Comparison of ENCODE assay signal across 7 mouse cellular contexts in genomic region chr19:53945171-53946042, GRCm38 (mm10). TPM values are rescaled to one million over a fixed set of nuclear protein-coding genes. Genes with fewer than 3 reads are reported as not detected.
DNase-seq lines count a peak whose midpoint lies in the region; ATAC-seq and TF ChIP-seq lines count a peak whose summit lies in the region.

No protein-coding gene starts in this region.

- H3K4me3 ChIP-seq in gastrocnemius, adult 2 months = peak overlapping the region; percentile 97
- H3K4me3 ChIP-seq in hindbrain, embryonic 16.5 days (ENCODE audit: low read length) = peak overlapping the region; percentile 97
- H3K4me3 ChIP-seq in limb, embryonic 11.5 days (ENCODE audit: low read depth, low read length) = peak overlapping the region; percentile 85
- H3K4me3 ChIP-seq in midbrain, embryonic 15.5 days = peak overlapping the region; percentile 97

- peak overlapping the region; percentile 66 for H3K4me2 ChIP-seq in hindbrain, embryonic 16.5 days (ENCODE audit: low read length)
- H3K4me2 ChIP-seq in limb, embryonic 11.5 days (ENCODE audit: low read depth, severe bottlenecking) = peak overlapping the region; percentile 41
- H3K4me2 ChIP-seq in midbrain, embryonic 15.5 days = peak overlapping the region; percentile 61

- H3K27ac ChIP-seq in gastrocnemius, adult 2 months = peak overlapping the region; percentile 96
- peak overlapping the region; percentile 97 for H3K27ac ChIP-seq in hindbrain, embryonic 16.5 days (ENCODE audit: low read depth, low read length)
- peak overlapping the region; percentile 93 for H3K27ac ChIP-seq in limb, embryonic 11.5 days (replicated peaks; ENCODE audit: low read depth, low read length)
- peak overlapping the region; percentile 99 for H3K27ac ChIP-seq in midbrain, embryonic 15.5 days

- H3K36me3 ChIP-seq in hindbrain, embryonic 16.5 days (ENCODE audit: control insufficient read depth, insufficient read depth, low read length) = no peaks in the 10 kb centered on the region
- no peaks in the 10 kb centered on the region for H3K36me3 ChIP-seq in limb, embryonic 11.5 days (ENCODE audit: control insufficient read depth, insufficient read depth, low read length)
- H3K36me3 ChIP-seq in midbrain, embryonic 15.5 days (replicated peaks) = no peaks in the 10 kb centered on the region

- ATAC-seq in hindbrain, embryonic 16.5 days = peak; percentile 11
- ATAC-seq in limb, embryonic 11.5 days (ENCODE audit: insufficient number of reproducible peaks, low FRiP score, low TSS enrichment, low read depth) = peak; percentile 36
- ATAC-seq in midbrain, embryonic 15.5 days (replicated peaks) = peak; percentile 15

- no peaks in the 10 kb centered on the region for H3K27me3 ChIP-seq in hindbrain, embryonic 16.5 days (replicated peaks; ENCODE audit: control insufficient read depth, insufficient read depth, low read length)
- H3K27me3 ChIP-seq in limb, embryonic 11.5 days (ENCODE audit: control insufficient read depth, insufficient read depth, low read length) = no peaks in the 10 kb centered on the region
- no peaks in the 10 kb centered on the region for H3K27me3 ChIP-seq in midbrain, embryonic 15.5 days (replicated peaks)

- intact Hi-C loops in gastrocnemius, adult 2 months (cut with DNase I) = loop anchor here (5.0 kb wide), 1 partner anchor 47 kb away; no protein-coding TSS in a partner anchor

- 1% methylated on average over 28 of the region's 69 CpGs for WGBS in hindbrain, embryonic 16.5 days
- WGBS in limb, embryonic 11.5 days = under 1% methylated on average over 38 of the region's 69 CpGs
- WGBS in midbrain, embryonic 15.5 days = under 1% methylated on average over 47 of the region's 69 CpGs

- H3K9me3 ChIP-seq in hindbrain, embryonic 16.5 days (ENCODE audit: control insufficient read depth, low read length) = no peaks in the 10 kb centered on the region
- H3K9me3 ChIP-seq in limb, embryonic 11.5 days (ENCODE audit: control insufficient read depth, low read length) = no peaks in the 10 kb centered on the region
- no peaks in the 10 kb centered on the region for H3K9me3 ChIP-seq in midbrain, embryonic 15.5 days

- H3K4me1 ChIP-seq in hindbrain, embryonic 16.5 days (ENCODE audit: control insufficient read depth, insufficient read depth, low read depth, low read length) = peaks cover 8% of the 10 kb centered on the region
- H3K4me1 ChIP-seq in limb, embryonic 11.5 days (ENCODE audit: control insufficient read depth, insufficient read depth, low read length) = peaks cover 3% of the 10 kb centered on the region; the same call in 1 of the 2 replicates
- peaks cover 28% of the 10 kb centered on the region for H3K4me1 ChIP-seq in midbrain, embryonic 15.5 days

- H3K9ac ChIP-seq in hindbrain, embryonic 16.5 days (ENCODE audit: low read depth, low read length) = peak overlapping the region; percentile 97
- H3K9ac ChIP-seq in limb, embryonic 11.5 days (ENCODE audit: low read length) = peak overlapping the region; percentile 93
- peak overlapping the region; percentile 93 for H3K9ac ChIP-seq in midbrain, embryonic 15.5 days

- no peak for TF ChIP-seq CTCF in gastrocnemius, adult 2 months (IDR thresholded peaks at IDR 0.05)

- DNase-seq in ZHBTc4 (ENCODE audit: low read depth, low spot score) = peak; percentile 91
- DNase-seq in cerebellum, postnatal 25 days = peak; percentile 56 to 60
- peak; percentile 65 for DNase-seq in gastrocnemius, adult 2 months
- peak; percentile 80 for DNase-seq in limb, embryonic 11.5 days (ENCODE audit: low spot score)
- DNase-seq in spleen, postnatal 4 days (ENCODE audit: low spot score in 2 of 2) = peak; percentile 57 to 81

RNA-seq across cellular contexts. Expression of gene Bbip1, which starts 1.0 kb away (rescaled TPM):
- 10 to 100 TPM; 33.3 to 40.6 TPM for total RNA-seq in gastrocnemius, adult 2 months (2021)
- 134 and 142 TPM in 2 replicates for polyA plus RNA-seq in hindbrain, embryonic 16.5 days (2015; fragmentation: Nextera tagmentation; extraction: Ambion mirVana)
- polyA plus RNA-seq in limb, embryonic 11.5 days (2014; fragmentation: Nextera tagmentation; extraction: Ambion mirVana) = 98.0 and 100 TPM in 2 replicates
- 116 and 123 TPM in 2 replicates for polyA plus RNA-seq in midbrain, embryonic 15.5 days (2015; fragmentation: Nextera tagmentation; extraction: Ambion mirVana)

RNA-seq across cellular contexts. Expression of gene Shoc2, which starts 1.3 kb away (rescaled TPM):
- total RNA-seq in gastrocnemius, adult 2 months (2021) = 10 to 100 TPM; 24.0 to 28.3 TPM
- polyA plus RNA-seq in hindbrain, embryonic 16.5 days (2015; fragmentation: Nextera tagmentation; extraction: Ambion mirVana) = 55.4 and 67.7 TPM in 2 replicates
- polyA plus RNA-seq in limb, embryonic 11.5 days (2014; fragmentation: Nextera tagmentation; extraction: Ambion mirVana) = 52.3 and 60.8 TPM in 2 replicates
- polyA plus RNA-seq in midbrain, embryonic 15.5 days (2015; fragmentation: Nextera tagmentation; extraction: Ambion mirVana) = 56.9 and 60.6 TPM in 2 replicates

RNA-seq across cellular contexts. Expression of gene Pdcd4, which starts 53.4 kb away (rescaled TPM):
- 10 to 100 TPM; 14.8 to 16.8 TPM for total RNA-seq in gastrocnemius, adult 2 months (2021)
- polyA plus RNA-seq in hindbrain, embryonic 16.5 days (2015; fragmentation: Nextera tagmentation; extraction: Ambion mirVana) = 54.8 and 63.2 TPM in 2 replicates
- 75.5 and 80.7 TPM in 2 replicates for polyA plus RNA-seq in limb, embryonic 11.5 days (2014; fragmentation: Nextera tagmentation; extraction: Ambion mirVana)
- 59.7 and 64.9 TPM in 2 replicates for polyA plus RNA-seq in midbrain, embryonic 15.5 days (2015; fragmentation: Nextera tagmentation; extraction: Ambion mirVana)

Comparison
In these comparisons a context has a peak if more than half of its experiments do, and no peak if none do; other contexts are left out.
1. Peak in every context shown above with its lines: DNase-seq, ATAC-seq, H3K4me3 ChIP-seq and H3K27ac ChIP-seq.